Mouse (Mus musculus): Measurements from ENCODE around the gene Tmem86a. TPM values are rescaled to one million over a fixed set of nuclear protein-coding genes. Genes with fewer than 3 reads are reported as not detected.
"Not testable (repeated sequence)": the region's sequence is repeated elsewhere in the genome, so short reads cannot be mapped to it uniquely, and the experiment has no call there.

Tmem86a gene
- polyA plus RNA-seq, 1 experiment from 2014 or later = 24.1 TPM

- Histone ChIP-seq H3K4me2 (ENCODE audit: low read length) (no peak overlapping the region), H3K4me1 (ENCODE audit: control insufficient read depth, insufficient read depth, low read length) (no peaks in the 10 kb centered on the region), H3K36me3 (ENCODE audit: control insufficient read depth, insufficient read depth, low read length) (no peaks in the 10 kb centered on the region), H3K27me3 (replicated peaks; ENCODE audit: control insufficient read depth, insufficient read depth, low read length) (no peaks in the 10 kb centered on the region), H3K9ac (ENCODE audit: low read length) (no peak overlapping the region), H3K4me3 (ENCODE audit: low read depth, low read length) (no peak overlapping the region), H3K9me3 (replicated peaks; ENCODE audit: control insufficient read depth, low read length) (no peaks in the 10 kb centered on the region), H3K27ac (ENCODE audit: low read depth, low read length) (no peak overlapping the region)
- ATAC-seq (peak; percentile 55; the same call in 1 of the 2 replicates), DNase-seq (ENCODE audit: low spot score) (peak; percentile 81)
- 16% methylated on average over 6 of the region's 6 CpGs for WGBS
These were observed 26.9 kb upstream of the Tmem86a start for GRCm38 (mm10) chr7:47023530-47023929.

DNA sequence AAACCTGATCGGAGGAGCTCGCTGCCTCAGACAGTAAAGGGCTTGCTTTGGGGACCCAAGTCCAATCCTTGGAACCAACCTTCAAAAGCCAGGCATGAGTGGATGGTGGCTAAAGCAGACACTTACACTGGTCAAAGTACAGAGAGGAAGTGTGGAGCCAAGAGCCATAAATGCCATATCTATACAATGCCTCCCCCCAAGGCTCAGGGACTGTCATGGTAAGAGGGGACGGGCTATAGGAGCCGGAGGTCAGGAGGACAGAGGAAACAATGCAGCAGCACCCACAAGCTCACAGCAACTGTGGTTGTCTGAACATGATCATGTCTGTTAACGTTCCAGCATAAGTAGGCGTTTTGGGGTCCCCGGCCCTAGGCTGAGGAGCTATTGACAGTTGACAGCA, 25.9 kb upstream of the Tmem86a start:
- Histone ChIP-seq H3K4me2 (ENCODE audit: low read length) (no peak overlapping the region), H3K9me3 (replicated peaks; ENCODE audit: control insufficient read depth, low read length) (no peaks in the 10 kb centered on the region), H3K27me3 (replicated peaks; ENCODE audit: control insufficient read depth, insufficient read depth, low read length) (no peaks in the 10 kb centered on the region), H3K27ac (ENCODE audit: low read depth, low read length) (no peak overlapping the region), H3K4me1 (ENCODE audit: control insufficient read depth, insufficient read depth, low read length) (no peaks in the 10 kb centered on the region), H3K36me3 (ENCODE audit: control insufficient read depth, insufficient read depth, low read length) (no peaks in the 10 kb centered on the region), H3K4me3 (ENCODE audit: low read depth, low read length) (no peak overlapping the region), H3K9ac (ENCODE audit: low read length) (no peak overlapping the region)
- DNase-seq (ENCODE audit: low spot score) (no peak), ATAC-seq (no peak)
- WGBS = 88% methylated on average over 7 of the region's 7 CpGs

GRCm38 (mm10) chr7:47025429-47025828, 25.0 kb upstream of the Tmem86a start:
- Histone ChIP-seq H3K9me3 (replicated peaks; ENCODE audit: control insufficient read depth, low read length) (no peaks in the 10 kb centered on the region), H3K4me2 (ENCODE audit: low read length) (no peak overlapping the region), H3K27me3 (replicated peaks; ENCODE audit: control insufficient read depth, insufficient read depth, low read length) (no peaks in the 10 kb centered on the region), H3K36me3 (ENCODE audit: control insufficient read depth, insufficient read depth, low read length) (no peaks in the 10 kb centered on the region), H3K27ac (ENCODE audit: low read depth, low read length) (no peak overlapping the region), H3K9ac (ENCODE audit: low read length) (no peak overlapping the region), H3K4me1 (ENCODE audit: control insufficient read depth, insufficient read depth, low read length) (no peaks in the 10 kb centered on the region; the same call in 1 of the 2 replicates), H3K4me3 (ENCODE audit: low read depth, low read length) (no peak overlapping the region)
- DNase-seq (ENCODE audit: low spot score) (no peak), ATAC-seq (no peak)
- WGBS = 59% methylated on average over 9 of the region's 9 CpGs

DNA sequence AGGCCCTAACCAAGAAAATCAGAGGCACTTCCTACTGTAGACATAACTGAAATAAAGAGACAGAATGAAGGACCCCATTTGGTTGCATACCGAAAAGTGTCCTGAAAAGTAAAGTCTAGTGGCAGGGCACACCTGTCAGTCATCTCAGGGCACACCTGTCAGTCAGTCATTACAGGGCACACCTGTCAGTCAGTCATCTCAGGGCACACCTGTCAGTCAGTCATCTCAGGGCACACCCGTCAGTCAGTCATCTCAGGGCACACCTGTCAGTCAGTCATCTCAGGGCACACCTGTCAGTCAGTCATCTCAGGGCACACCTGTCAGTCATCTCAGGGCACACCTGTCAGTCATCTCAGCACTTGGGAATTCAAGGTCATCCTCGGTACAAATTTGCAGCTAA, 23.5 kb upstream of the Tmem86a start:
- H3K4me1 ChIP-seq (ENCODE audit: control insufficient read depth, insufficient read depth, low read length); H3K9ac ChIP-seq (ENCODE audit: low read length); H3K36me3 ChIP-seq (ENCODE audit: control insufficient read depth, insufficient read depth, low read length); ATAC-seq; H3K4me2 ChIP-seq (ENCODE audit: low read length); DNase-seq (ENCODE audit: low spot score); H3K9me3 ChIP-seq (replicated peaks; ENCODE audit: control insufficient read depth, low read length); H3K27me3 ChIP-seq (replicated peaks; ENCODE audit: control insufficient read depth, insufficient read depth, low read length); H3K27ac ChIP-seq (ENCODE audit: low read depth, low read length); H3K4me3 ChIP-seq (ENCODE audit: low read depth, low read length): not testable (repeated sequence)
- 88% methylated on average over 3 of the region's 3 CpGs for WGBS

- Histone ChIP-seq H3K9me3 (replicated peaks; ENCODE audit: control insufficient read depth, low read length) (no peaks in the 10 kb centered on the region), H3K4me2 (ENCODE audit: low read length) (no peak overlapping the region), H3K27ac (ENCODE audit: low read depth, low read length) (no peak overlapping the region), H3K36me3 (ENCODE audit: control insufficient read depth, insufficient read depth, low read length) (no peaks in the 10 kb centered on the region), H3K27me3 (replicated peaks; ENCODE audit: control insufficient read depth, insufficient read depth, low read length) (no peaks in the 10 kb centered on the region), H3K4me3 (ENCODE audit: low read depth, low read length) (no peak overlapping the region), H3K4me1 (ENCODE audit: control insufficient read depth, insufficient read depth, low read length) (no peaks in the 10 kb centered on the region; the same call in 1 of the 2 replicates), H3K9ac (ENCODE audit: low read length) (no peak overlapping the region)
- WGBS = 95% methylated on average over 1 of the region's 1 CpGs
- no peak for ATAC-seq
- DNase-seq (ENCODE audit: low spot score) = no peak
These were observed 22.9 kb upstream of the Tmem86a start for GRCm38 (mm10) chr7:47027520-47027919.

DNA sequence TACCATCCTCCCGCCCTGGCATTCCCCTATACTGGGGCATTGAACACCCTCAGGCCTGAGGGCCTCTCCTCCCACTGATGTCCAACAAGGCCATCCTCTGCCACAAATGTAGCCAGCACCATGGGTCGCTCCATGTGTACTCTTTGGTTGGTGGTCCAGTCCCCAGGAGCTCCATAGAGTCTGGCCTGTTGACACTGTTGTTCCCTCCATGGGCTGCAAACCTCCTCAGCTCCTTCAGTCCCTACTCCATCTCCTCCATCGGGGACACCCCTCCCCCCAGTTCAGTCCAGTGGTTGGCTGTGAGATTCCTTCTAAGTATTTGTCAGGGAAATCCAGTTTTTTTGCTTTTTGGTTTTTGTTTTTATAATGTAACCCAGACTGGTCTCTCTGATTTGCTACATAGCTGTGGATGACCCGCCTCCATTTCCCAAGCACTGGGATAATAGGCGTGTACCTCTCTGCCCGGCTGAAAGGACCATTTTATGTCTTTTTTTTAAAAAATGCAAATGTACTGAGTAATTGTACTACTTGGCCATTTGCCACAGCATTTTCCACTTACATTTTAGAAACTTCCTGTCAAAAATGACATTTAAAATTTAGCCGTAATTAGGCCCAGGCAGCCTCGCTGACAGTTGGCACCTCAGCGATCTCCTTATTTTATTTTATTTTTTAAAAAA, 19.7 kb upstream of the Tmem86a start:
- Histone ChIP-seq H3K4me2 (ENCODE audit: low read length) (no peak overlapping the region), H3K4me1 (ENCODE audit: control insufficient read depth, insufficient read depth, low read length) (no peaks in the 10 kb centered on the region; the same call in 1 of the 2 replicates), H3K4me3 (ENCODE audit: low read depth, low read length) (no peak overlapping the region), H3K9me3 (replicated peaks; ENCODE audit: control insufficient read depth, low read length) (no peaks in the 10 kb centered on the region), H3K9ac (ENCODE audit: low read length) (no peak overlapping the region), H3K27me3 (replicated peaks; ENCODE audit: control insufficient read depth, insufficient read depth, low read length) (no peaks in the 10 kb centered on the region), H3K36me3 (ENCODE audit: control insufficient read depth, insufficient read depth, low read length) (no peaks in the 10 kb centered on the region), H3K27ac (ENCODE audit: low read depth, low read length) (no peak overlapping the region)
- DNase-seq (ENCODE audit: low spot score) (peak; percentile 51), ATAC-seq (peak; percentile 72)
- WGBS = 55% methylated on average over 9 of the region's 9 CpGs

GRCm38 (mm10) chr7:47031371-47031770, 19.0 kb upstream of the Tmem86a start:
- no peak for DNase-seq (ENCODE audit: low spot score)
- Histone ChIP-seq H3K9ac (ENCODE audit: low read length) (no peak overlapping the region), H3K4me2 (ENCODE audit: low read length) (no peak overlapping the region), H3K4me3 (ENCODE audit: low read depth, low read length) (no peak overlapping the region), H3K27ac (ENCODE audit: low read depth, low read length) (no peak overlapping the region), H3K27me3 (replicated peaks; ENCODE audit: control insufficient read depth, insufficient read depth, low read length) (no peaks in the 10 kb centered on the region), H3K36me3 (ENCODE audit: control insufficient read depth, insufficient read depth, low read length) (no peaks in the 10 kb centered on the region), H3K9me3 (replicated peaks; ENCODE audit: control insufficient read depth, low read length) (no peaks in the 10 kb centered on the region), H3K4me1 (ENCODE audit: control insufficient read depth, insufficient read depth, low read length) (no peaks in the 10 kb centered on the region; the same call in 1 of the 2 replicates)
- no peak for ATAC-seq
- WGBS = 74% methylated on average over 4 of the region's 4 CpGs

- Histone ChIP-seq H3K9ac (ENCODE audit: low read length) (no peak overlapping the region), H3K4me3 (ENCODE audit: low read depth, low read length) (no peak overlapping the region), H3K27me3 (replicated peaks; ENCODE audit: control insufficient read depth, insufficient read depth, low read length) (no peaks in the 10 kb centered on the region), H3K36me3 (ENCODE audit: control insufficient read depth, insufficient read depth, low read length) (no peaks in the 10 kb centered on the region), H3K9me3 (replicated peaks; ENCODE audit: control insufficient read depth, low read length) (no peaks in the 10 kb centered on the region), H3K27ac (ENCODE audit: low read depth, low read length) (no peak overlapping the region), H3K4me1 (ENCODE audit: control insufficient read depth, insufficient read depth, low read length) (no peaks in the 10 kb centered on the region; the same call in 1 of the 2 replicates), H3K4me2 (ENCODE audit: low read length) (no peak overlapping the region)
- DNase-seq (ENCODE audit: low spot score) (no peak), ATAC-seq (no peak)
- 93% methylated on average over 4 of the region's 4 CpGs for WGBS
These were observed 15.5 kb upstream of the Tmem86a start for GRCm38 (mm10) chr7:47034785-47035384.

- H3K4me2 ChIP-seq (ENCODE audit: low read length) = no peak overlapping the region
- H3K9me3 ChIP-seq (replicated peaks; ENCODE audit: control insufficient read depth, low read length) = no peaks in the 10 kb centered on the region
- no peaks in the 10 kb centered on the region for H3K27me3 ChIP-seq (replicated peaks; ENCODE audit: control insufficient read depth, insufficient read depth, low read length)
- H3K4me1 ChIP-seq (ENCODE audit: control insufficient read depth, insufficient read depth, low read length) = no peaks in the 10 kb centered on the region; the same call in 1 of the 2 replicates
- no peak for ATAC-seq
- H3K36me3 ChIP-seq (ENCODE audit: control insufficient read depth, insufficient read depth, low read length) = no peaks in the 10 kb centered on the region
- DNase-seq (ENCODE audit: low spot score) = no peak
- WGBS = 78% methylated on average over 8 of the region's 8 CpGs
- H3K4me3 ChIP-seq (ENCODE audit: low read depth, low read length) = no peak overlapping the region
- no peak overlapping the region for H3K9ac ChIP-seq (ENCODE audit: low read length)
- H3K27ac ChIP-seq (ENCODE audit: low read depth, low read length) = no peak overlapping the region
These were observed 15.0 kb upstream of the Tmem86a start for GRCm38 (mm10) chr7:47035426-47035825.
